Mouse (Mus musculus): Measurements from ENCODE around the gene Ttll9. TPM values are rescaled to one million over a fixed set of nuclear protein-coding genes. Genes with fewer than 3 reads are reported as not detected.

Ttll9 gene
- polyA plus RNA-seq, 1 experiment from 2014 or later: 5.3 TPM

DNA sequence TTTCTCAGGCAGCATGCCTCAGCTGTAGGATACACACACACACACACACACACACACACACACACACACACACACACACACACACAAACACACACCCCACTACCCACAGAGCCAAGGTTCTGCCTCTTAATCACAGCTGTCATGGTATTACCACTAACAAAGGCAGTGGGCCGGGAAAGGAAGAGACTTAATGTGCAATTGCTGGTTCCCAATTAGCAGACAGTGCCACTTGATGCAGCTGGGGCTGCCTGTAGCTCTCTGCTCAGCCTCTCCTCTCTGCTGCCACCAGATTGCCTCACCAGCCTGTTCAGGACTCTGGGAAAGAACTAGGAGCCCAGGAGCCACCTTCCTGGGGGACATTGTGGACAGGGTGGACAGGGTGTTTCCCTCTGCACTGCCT, 23.3 kb downstream of the Ttll9 start:
- Histone ChIP-seq H3K4me3 (replicated peaks; ENCODE audit: low read depth, low read length) (no peak overlapping the region), H3K9me3 (ENCODE audit: control insufficient read depth, low read length) (no peaks in the 10 kb centered on the region), H3K36me3 (ENCODE audit: control insufficient read depth, insufficient read depth, low read length) (no peaks in the 10 kb centered on the region), H3K27me3 (ENCODE audit: control insufficient read depth, insufficient read depth, low read length) (no peaks in the 10 kb centered on the region), H3K9ac (replicated peaks; ENCODE audit: low read length) (no peak overlapping the region), H3K4me1 (ENCODE audit: control insufficient read depth, insufficient read depth, low read length) (no peaks in the 10 kb centered on the region), H3K27ac (replicated peaks; ENCODE audit: low read depth, low read length) (no peak overlapping the region), H3K4me2 (ENCODE audit: low read length) (no peak overlapping the region)
- ATAC-seq (ENCODE audit: low FRiP score, low TSS enrichment) (no peak), DNase-seq (peak; percentile 27)
- WGBS: 11% methylated on average over 1 of the region's 1 CpGs

- 88% methylated on average over 9 of the region's 9 CpGs for WGBS
- H3K4me2 ChIP-seq (ENCODE audit: low read length): no peak overlapping the region
- H3K27ac ChIP-seq (replicated peaks; ENCODE audit: low read depth, low read length): no peak overlapping the region
- no peaks in the 10 kb centered on the region for H3K9me3 ChIP-seq (ENCODE audit: control insufficient read depth, low read length)
- no peak for DNase-seq
- no peak overlapping the region for H3K4me3 ChIP-seq (replicated peaks; ENCODE audit: low read depth, low read length)
- no peak overlapping the region for H3K9ac ChIP-seq (replicated peaks; ENCODE audit: low read length)
- H3K36me3 ChIP-seq (ENCODE audit: control insufficient read depth, insufficient read depth, low read length): no peaks in the 10 kb centered on the region
- H3K27me3 ChIP-seq (ENCODE audit: control insufficient read depth, insufficient read depth, low read length): no peaks in the 10 kb centered on the region
- no peaks in the 10 kb centered on the region for H3K4me1 ChIP-seq (ENCODE audit: control insufficient read depth, insufficient read depth, low read length)
- no peak for ATAC-seq (ENCODE audit: low FRiP score, low TSS enrichment)
Observed at GRCm38 (mm10) chr2:152991529-152991928, 29.2 kb downstream of the Ttll9 start.

GRCm38 (mm10) chr2:152997046-152997445, 34.8 kb downstream of the Ttll9 start:
- Histone ChIP-seq H3K4me2 (ENCODE audit: low read length) (no peak overlapping the region), H3K4me1 (ENCODE audit: control insufficient read depth, insufficient read depth, low read length) (no peaks in the 10 kb centered on the region), H3K9ac (replicated peaks; ENCODE audit: low read length) (no peak overlapping the region), H3K36me3 (ENCODE audit: control insufficient read depth, insufficient read depth, low read length) (no peaks in the 10 kb centered on the region), H3K27ac (replicated peaks; ENCODE audit: low read depth, low read length) (no peak overlapping the region), H3K9me3 (ENCODE audit: control insufficient read depth, low read length) (no peaks in the 10 kb centered on the region), H3K4me3 (replicated peaks; ENCODE audit: low read depth, low read length) (no peak overlapping the region), H3K27me3 (ENCODE audit: control insufficient read depth, insufficient read depth, low read length) (no peaks in the 10 kb centered on the region)
- ATAC-seq (ENCODE audit: low FRiP score, low TSS enrichment) (no peak), DNase-seq (no peak)
- 82% methylated on average over 4 of the region's 4 CpGs for WGBS

DNA sequence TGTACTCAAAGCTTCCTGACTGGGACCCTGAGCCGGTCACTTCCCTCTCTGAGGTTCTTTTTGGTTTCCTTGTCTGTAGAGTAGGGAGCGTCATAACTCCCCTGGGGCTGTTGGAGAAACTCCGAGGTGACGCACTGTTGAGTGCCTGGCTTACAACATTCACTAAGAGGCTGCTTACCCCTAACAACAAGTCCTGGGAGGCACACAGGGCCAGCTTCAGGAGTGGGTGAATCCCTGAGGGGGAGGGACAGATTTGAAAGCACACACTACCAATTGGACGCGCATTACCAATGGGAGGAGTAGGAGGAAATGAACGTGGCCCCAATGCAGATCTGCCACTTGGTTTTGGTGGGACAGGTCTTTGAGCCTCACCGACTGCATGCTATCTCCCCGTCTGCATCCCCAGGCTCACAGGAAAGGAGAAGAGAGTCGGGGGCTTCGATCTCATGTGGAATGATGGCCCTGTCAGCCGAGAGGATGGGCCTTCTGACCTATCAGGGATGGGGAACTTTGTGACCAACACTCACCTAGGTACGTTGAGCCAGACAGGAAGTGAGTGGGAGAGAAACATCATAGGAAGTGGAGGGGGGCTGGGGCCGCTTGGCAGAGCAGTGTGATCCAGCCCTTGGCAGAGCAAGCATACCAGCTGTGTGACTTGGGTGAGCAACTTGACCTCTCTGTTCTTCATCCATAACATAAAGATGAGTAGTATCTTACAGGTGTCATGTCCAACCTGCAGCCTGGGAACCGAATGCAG, 40.4 kb downstream of the Ttll9 start:
- no peak for DNase-seq
- H3K36me3 ChIP-seq (ENCODE audit: control insufficient read depth, insufficient read depth, low read length): peaks cover 10% of the 10 kb centered on the region
- no peak overlapping the region for H3K27ac ChIP-seq (replicated peaks; ENCODE audit: low read depth, low read length)
- no peak overlapping the region for H3K4me2 ChIP-seq (ENCODE audit: low read length)
- H3K4me1 ChIP-seq (ENCODE audit: control insufficient read depth, insufficient read depth, low read length): 0 out of 2 replicates have a peak, but pooled peaks cover 3% of the 10 kb centered on the region
- no peak overlapping the region for H3K4me3 ChIP-seq (replicated peaks; ENCODE audit: low read depth, low read length)
- no peaks in the 10 kb centered on the region for H3K9me3 ChIP-seq (ENCODE audit: control insufficient read depth, low read length)
- no peak overlapping the region for H3K9ac ChIP-seq (replicated peaks; ENCODE audit: low read length)
- H3K27me3 ChIP-seq (ENCODE audit: control insufficient read depth, insufficient read depth, low read length): no peaks in the 10 kb centered on the region
- WGBS: 86% methylated on average over 15 of the region's 15 CpGs
- no peak for ATAC-seq (ENCODE audit: low FRiP score, low TSS enrichment)

- Histone ChIP-seq H3K36me3 (ENCODE audit: control insufficient read depth, insufficient read depth, low read length) (peaks cover 20% of the 10 kb centered on the region), H3K27me3 (ENCODE audit: control insufficient read depth, insufficient read depth, low read length) (no peaks in the 10 kb centered on the region), H3K27ac (replicated peaks; ENCODE audit: low read depth, low read length) (no peak overlapping the region), H3K4me3 (replicated peaks; ENCODE audit: low read depth, low read length) (no peak overlapping the region), H3K9ac (replicated peaks; ENCODE audit: low read length) (no peak overlapping the region), H3K4me1 (ENCODE audit: control insufficient read depth, insufficient read depth, low read length) (0 out of 2 replicates have a peak, but pooled peaks cover 3% of the 10 kb centered on the region), H3K4me2 (ENCODE audit: low read length) (no peak overlapping the region), H3K9me3 (ENCODE audit: control insufficient read depth, low read length) (no peaks in the 10 kb centered on the region)
- 37% methylated on average over 13 of the region's 13 CpGs for WGBS
- no peak for ATAC-seq (ENCODE audit: low FRiP score, low TSS enrichment)
- DNase-seq: peak; percentile 57
Observed at GRCm38 (mm10) chr2:153003681-153004338, 41.5 kb downstream of the Ttll9 start.

DNA sequence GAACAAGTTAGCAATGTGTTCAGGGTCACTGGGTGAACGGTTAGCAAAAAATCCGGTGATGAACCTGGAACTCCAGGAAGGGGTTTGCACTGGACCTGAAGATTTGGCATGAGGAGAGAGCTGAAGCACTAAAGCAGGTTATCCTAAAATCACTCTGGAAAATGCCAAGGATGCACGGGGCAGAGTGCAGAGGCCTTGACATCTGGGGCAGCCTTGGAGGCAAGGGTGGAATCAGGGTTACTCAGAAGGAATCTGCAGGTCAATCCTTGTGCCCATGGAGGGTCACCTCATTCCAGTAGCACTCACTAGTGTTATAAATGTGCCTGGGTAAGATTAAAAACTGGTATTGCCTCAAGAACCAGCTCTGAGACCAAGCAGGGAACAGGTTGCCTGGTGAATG, 43.7 kb downstream of the Ttll9 start:
- Histone ChIP-seq H3K27ac (replicated peaks; ENCODE audit: low read depth, low read length) (no peak overlapping the region), H3K4me3 (replicated peaks; ENCODE audit: low read depth, low read length) (no peak overlapping the region), H3K9me3 (ENCODE audit: control insufficient read depth, low read length) (no peaks in the 10 kb centered on the region), H3K36me3 (ENCODE audit: control insufficient read depth, insufficient read depth, low read length) (peaks cover 42% of the 10 kb centered on the region), H3K4me1 (ENCODE audit: control insufficient read depth, insufficient read depth, low read length) (0 out of 2 replicates have a peak, but pooled peaks cover 3% of the 10 kb centered on the region), H3K4me2 (ENCODE audit: low read length) (no peak overlapping the region), H3K27me3 (ENCODE audit: control insufficient read depth, insufficient read depth, low read length) (no peaks in the 10 kb centered on the region), H3K9ac (replicated peaks; ENCODE audit: low read length) (no peak overlapping the region)
- DNase-seq: no peak
- 86% methylated on average over 3 of the region's 3 CpGs for WGBS
- no peak for ATAC-seq (ENCODE audit: low FRiP score, low TSS enrichment)

- no peak overlapping the region for H3K9ac ChIP-seq (replicated peaks; ENCODE audit: low read length)
- H3K4me2 ChIP-seq (ENCODE audit: low read length): no peak overlapping the region
- 95% methylated on average over 12 of the region's 12 CpGs for WGBS
- H3K27me3 ChIP-seq (ENCODE audit: control insufficient read depth, insufficient read depth, low read length): no peaks in the 10 kb centered on the region
- peaks cover 7% of the 10 kb centered on the region for H3K4me1 ChIP-seq (ENCODE audit: control insufficient read depth, insufficient read depth, low read length)
- no peak for ATAC-seq (ENCODE audit: low FRiP score, low TSS enrichment)
- H3K4me3 ChIP-seq (replicated peaks; ENCODE audit: low read depth, low read length): no peak overlapping the region
- H3K9me3 ChIP-seq (ENCODE audit: control insufficient read depth, low read length): no peaks in the 10 kb centered on the region
- no peak for DNase-seq
- peaks cover 60% of the 10 kb centered on the region for H3K36me3 ChIP-seq (ENCODE audit: control insufficient read depth, insufficient read depth, low read length)
- no peak overlapping the region for H3K27ac ChIP-seq (replicated peaks; ENCODE audit: low read depth, low read length)
Observed at GRCm38 (mm10) chr2:153009192-153009973, 47.1 kb downstream of the Ttll9 start.

DNA sequence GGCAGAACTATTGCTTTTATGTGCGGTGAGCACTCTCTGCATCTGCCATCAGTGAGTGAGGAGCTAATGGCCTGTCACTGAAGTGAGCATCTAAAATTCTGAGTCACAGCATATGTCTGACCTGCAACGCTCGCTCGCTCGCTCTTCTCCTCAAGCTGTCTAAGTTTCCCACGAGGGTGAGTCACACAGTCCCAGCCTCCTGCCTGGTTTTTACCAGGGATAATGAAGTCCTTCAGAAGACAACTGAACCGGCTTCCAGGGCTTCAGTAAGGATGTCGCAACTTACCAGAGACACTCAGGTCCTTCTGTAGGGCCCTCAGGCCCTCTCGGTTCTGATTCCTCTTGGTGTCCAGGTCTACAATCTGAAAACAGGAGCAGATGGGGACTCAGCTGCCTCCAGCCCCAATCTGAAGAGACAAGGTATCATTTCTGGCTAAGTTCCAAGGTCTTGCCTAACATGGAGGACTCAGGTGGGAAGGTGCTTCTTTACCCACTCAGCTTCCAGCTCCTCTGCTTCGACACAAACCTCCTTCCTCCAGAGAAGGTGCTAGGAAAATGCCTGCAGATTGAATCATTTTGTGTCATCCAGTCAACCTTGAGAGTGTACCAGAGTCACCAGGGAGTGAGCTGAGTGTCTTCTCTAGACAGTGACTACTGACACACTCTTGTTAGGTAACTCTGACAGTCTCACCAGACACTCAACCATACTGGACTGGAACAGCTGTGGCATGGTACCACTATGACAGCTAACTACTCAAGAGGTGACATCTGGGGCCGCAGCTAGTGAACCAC, 51.6 kb downstream of the Ttll9 start:
- H3K9me3 ChIP-seq (ENCODE audit: control insufficient read depth, low read length): no peaks in the 10 kb centered on the region
- H3K27ac ChIP-seq (replicated peaks; ENCODE audit: low read depth, low read length): no peak overlapping the region
- WGBS: 94% methylated on average over 11 of the region's 11 CpGs
- ATAC-seq (ENCODE audit: low FRiP score, low TSS enrichment) (no peak), DNase-seq (no peak)
- peaks cover 39% of the 10 kb centered on the region for H3K36me3 ChIP-seq (ENCODE audit: control insufficient read depth, insufficient read depth, low read length)
- H3K4me1 ChIP-seq (ENCODE audit: control insufficient read depth, insufficient read depth, low read length): peaks cover 10% of the 10 kb centered on the region
- peak overlapping the region; percentile 91 for H3K4me2 ChIP-seq (ENCODE audit: low read length)
- peak overlapping the region; percentile 64 for H3K4me3 ChIP-seq (replicated peaks; ENCODE audit: low read depth, low read length)
- no peaks in the 10 kb centered on the region for H3K27me3 ChIP-seq (ENCODE audit: control insufficient read depth, insufficient read depth, low read length)
- no peak overlapping the region for H3K9ac ChIP-seq (replicated peaks; ENCODE audit: low read length)

Measured in midbrain, embryonic 14.5 days (tissue).